ENCODE assay signal across 16 mouse cellular contexts in genomic region chr8:57048909-57049308, GRCm38 (mm10).
"Had no signal": no experiment of that assay in that cellular context is flagged by ENCODE, and none has a peak within 500 bp of the region (broad histone marks: within the 10 kb centered on the region; RNA-seq: fewer than 3 reads in every experiment).

No protein-coding gene starts in this region.

- H3K4me3 ChIP-seq: neural tube, embryonic 13.5 days; neural tube, embryonic 15.5 days; stomach, embryonic 15.5 days had no signal

- H3K4me2 ChIP-seq: neural tube, embryonic 13.5 days; neural tube, embryonic 15.5 days; stomach, embryonic 15.5 days had no signal

- H3K36me3 ChIP-seq: neural tube, embryonic 13.5 days; neural tube, embryonic 15.5 days; stomach, embryonic 15.5 days had no signal

- H3K9ac ChIP-seq: neural tube, embryonic 13.5 days; neural tube, embryonic 15.5 days; stomach, embryonic 15.5 days had no signal

- H3K27me3 ChIP-seq: neural tube, embryonic 13.5 days; neural tube, embryonic 15.5 days; stomach, embryonic 15.5 days had no signal

- DNase-seq: retina, postnatal 1 day; right cerebral cortex, adult 18-20 months; right cerebral cortex, postnatal 14 days; right cerebral cortex, postnatal 25 days; right cerebral cortex, postnatal 4 days; spleen, adult 18-20 months; thymus, adult 18-20 months; thymus, adult 2 months; thymus, postnatal 14 days; thymus, postnatal 25 days; thymus, postnatal 36 days; thymus, postnatal 4 days had no signal

- H3K27ac ChIP-seq: neural tube, embryonic 13.5 days; neural tube, embryonic 15.5 days; stomach, embryonic 15.5 days; stomach, postnatal 0 days had no signal

- H3K9me3 ChIP-seq: neural tube, embryonic 13.5 days; neural tube, embryonic 15.5 days; stomach, embryonic 15.5 days had no signal

- H3K4me1 ChIP-seq: neural tube, embryonic 13.5 days; neural tube, embryonic 15.5 days; stomach, embryonic 15.5 days had no signal
